ENCODE assay signal across 17 mouse cellular contexts in the genomic region with DNA sequence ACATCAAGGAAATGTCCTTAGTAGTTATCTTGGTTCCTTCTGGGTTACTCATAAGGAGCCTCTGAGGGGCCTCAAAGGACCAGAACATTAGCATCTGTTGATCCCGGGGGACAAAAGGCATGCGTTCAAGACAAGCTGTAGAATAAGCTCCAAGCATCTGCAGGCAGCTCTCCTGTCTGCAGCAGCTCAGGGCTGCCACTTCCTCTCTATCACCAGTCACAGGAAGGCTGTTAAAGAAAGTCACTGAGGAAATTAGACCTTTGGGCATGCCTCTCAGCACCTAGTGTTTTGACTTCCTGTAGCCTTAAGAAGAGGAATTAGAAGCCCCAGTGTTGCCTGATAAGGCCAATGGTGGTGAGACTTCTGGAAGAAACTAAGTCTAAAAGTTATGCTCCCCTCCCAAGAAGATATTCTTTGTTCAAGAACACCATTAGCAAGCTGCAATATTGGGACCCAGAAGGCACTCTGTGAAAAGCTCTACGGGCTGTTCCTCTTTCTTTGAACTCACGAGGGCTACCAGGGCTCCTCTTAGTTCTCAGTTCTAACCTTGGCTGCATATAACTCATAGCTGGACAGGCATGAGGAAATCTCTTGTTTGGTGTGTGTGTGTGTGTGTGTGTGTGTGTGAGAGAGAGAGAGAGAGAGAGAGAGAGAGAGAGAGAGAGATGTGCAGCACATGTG. TPM values are rescaled to one million over a fixed set of nuclear protein-coding genes. Genes with fewer than 3 reads are reported as not detected.
DNase-seq lines count a peak whose midpoint lies in the region; ATAC-seq and TF ChIP-seq lines count a peak whose summit lies in the region.
"Had no signal": no experiment of that assay in that cellular context is flagged by ENCODE, and none has a peak within 500 bp of the region (broad histone marks: within the 10 kb centered on the region; RNA-seq: fewer than 3 reads in every experiment).

No protein-coding gene starts in this region.

- no peak overlapping the region for H3K4me2 ChIP-seq in midbrain, embryonic 11.5 days
- no peak overlapping the region for H3K4me2 ChIP-seq in midbrain, embryonic 16.5 days (ENCODE audit: low read length)
- no peak overlapping the region for H3K4me2 ChIP-seq in stomach, postnatal 0 days (replicated peaks; ENCODE audit: low read depth)
- H3K4me2 ChIP-seq: heart, embryonic 15.5 days had no signal

- no peaks in the 10 kb centered on the region for H3K9me3 ChIP-seq in midbrain, embryonic 11.5 days (ENCODE audit: control insufficient read depth, low read length)
- no peaks in the 10 kb centered on the region for H3K9me3 ChIP-seq in midbrain, embryonic 16.5 days (replicated peaks; ENCODE audit: control insufficient read depth, low read length, poor library complexity, severe bottlenecking)
- H3K9me3 ChIP-seq in stomach, postnatal 0 days (ENCODE audit: control insufficient read depth, low read length) = no peaks in the 10 kb centered on the region
- H3K9me3 ChIP-seq: heart, embryonic 15.5 days had no signal

- DNase-seq in midbrain, embryonic 11.5 days (ENCODE audit: low spot score, missing footprints) = peak; percentile 81
- DNase-seq in thymus, postnatal 4 days = peak; percentile 61
- no peak for DNase-seq in stomach, postnatal 0 days (ENCODE audit: low spot score)
- no peak for DNase-seq in layer of hippocampus, postnatal 14 days (ENCODE audit: low spot score in 2 of 2)
- no peak for DNase-seq in lung, postnatal 25 days (ENCODE audit: low spot score)

- TF ChIP-seq EP300 in stomach, postnatal 0 days (optimal IDR thresholded peaks at IDR 0.05) = no peak

- H3K36me3 ChIP-seq in midbrain, embryonic 11.5 days (ENCODE audit: control insufficient read depth, insufficient read depth, low read length) = no peaks in the 10 kb centered on the region
- no peaks in the 10 kb centered on the region for H3K36me3 ChIP-seq in midbrain, embryonic 16.5 days (ENCODE audit: control insufficient read depth, insufficient read depth, low read length)
- H3K36me3 ChIP-seq in stomach, postnatal 0 days (ENCODE audit: control insufficient read depth, insufficient read depth, low read length) = no peaks in the 10 kb centered on the region
- H3K36me3 ChIP-seq: heart, embryonic 15.5 days had no signal

- WGBS in midbrain, embryonic 11.5 days = 56% methylated on average over 4 of the region's 4 CpGs
- 60% methylated on average over 4 of the region's 4 CpGs for WGBS in midbrain, embryonic 16.5 days
- under 1% methylated on average over 4 of the region's 4 CpGs for WGBS in bone marrow, adult 2 months
- WGBS in stomach, postnatal 0 days = 64% methylated on average over 4 of the region's 4 CpGs

- no peak overlapping the region for H3K27ac ChIP-seq in midbrain, embryonic 11.5 days (ENCODE audit: low read depth, low read length)
- H3K27ac ChIP-seq in midbrain, embryonic 16.5 days (ENCODE audit: low read length) = no peak overlapping the region
- H3K27ac ChIP-seq in bone marrow, adult 2 months (ENCODE audit: control insufficient read depth, insufficient read depth, low read depth, low read length, poor library complexity) = peak overlapping the region; percentile 13; the same call in 1 of the 2 replicates
- H3K27ac ChIP-seq in stomach, postnatal 0 days (replicated peaks) = no peak overlapping the region
- H3K27ac ChIP-seq: heart, embryonic 15.5 days; liver, embryonic 14.5 days had no signal

- no peak for TF ChIP-seq CTCF in bone marrow, adult 2 months (IDR thresholded peaks at IDR 0.05; ENCODE audit: control insufficient read depth, insufficient read depth, low read length)
- no peak for TF ChIP-seq CTCF in stomach, postnatal 0 days (IDR thresholded peaks at IDR 0.05; ENCODE audit: low read depth)

- H3K9ac ChIP-seq in midbrain, embryonic 11.5 days (ENCODE audit: low read length) = no peak overlapping the region
- no peak overlapping the region for H3K9ac ChIP-seq in midbrain, embryonic 16.5 days (ENCODE audit: low read depth, low read length)
- no peak overlapping the region for H3K9ac ChIP-seq in stomach, postnatal 0 days (ENCODE audit: low read length)
- H3K9ac ChIP-seq: heart, embryonic 15.5 days; liver, embryonic 14.5 days had no signal

- no peak overlapping the region for H3K4me3 ChIP-seq in midbrain, embryonic 11.5 days (ENCODE audit: low read depth, low read length)
- H3K4me3 ChIP-seq in midbrain, embryonic 16.5 days (ENCODE audit: low read depth, low read length) = no peak overlapping the region
- H3K4me3 ChIP-seq in bone marrow, adult 2 months (replicated peaks; ENCODE audit: control insufficient read depth, low read depth, low read length) = no peak overlapping the region
- no peak overlapping the region for H3K4me3 ChIP-seq in stomach, postnatal 0 days (ENCODE audit: low read depth, low read length)
- H3K4me3 ChIP-seq: heart, embryonic 15.5 days had no signal

- no peaks in the 10 kb centered on the region for H3K27me3 ChIP-seq in midbrain, embryonic 11.5 days (ENCODE audit: control insufficient read depth, insufficient read depth, low read length)
- H3K27me3 ChIP-seq in midbrain, embryonic 16.5 days (ENCODE audit: control insufficient read depth, insufficient read depth, low read depth, low read length) = no peaks in the 10 kb centered on the region
- H3K27me3 ChIP-seq in stomach, postnatal 0 days (ENCODE audit: control insufficient read depth, insufficient read depth, low read length) = no peaks in the 10 kb centered on the region

- TF ChIP-seq POLR2A in bone marrow, adult 2 months (IDR thresholded peaks at IDR 0.05; ENCODE audit: borderline replicate concordance, control insufficient read depth, low read depth, low read length) = no peak

- H3K4me1 ChIP-seq in midbrain, embryonic 11.5 days (ENCODE audit: control insufficient read depth, insufficient read depth, low read length) = 0 out of 2 replicates have a peak, but pooled peaks cover 2% of the 10 kb centered on the region
- no peaks in the 10 kb centered on the region for H3K4me1 ChIP-seq in midbrain, embryonic 16.5 days (ENCODE audit: control insufficient read depth, insufficient read depth, low read length)
- H3K4me1 ChIP-seq in bone marrow, adult 2 months (ENCODE audit: control insufficient read depth, insufficient read depth, low read length) = peaks cover 2% of the 10 kb centered on the region; the same call in 1 of the 2 replicates
- H3K4me1 ChIP-seq in stomach, postnatal 0 days (replicated peaks; ENCODE audit: control insufficient read depth, insufficient read depth) = no peaks in the 10 kb centered on the region

- ATAC-seq in midbrain, embryonic 11.5 days (ENCODE audit: low FRiP score) = no peak
- ATAC-seq in midbrain, embryonic 16.5 days = no peak
- ATAC-seq in megakaryocyte-erythroid progenitor cell, adult 5-6 weeks (replicated peaks; ENCODE audit: low FRiP score, low TSS enrichment, poor library complexity, severe bottlenecking) = 0 out of 2 replicates have a peak, but pooled peaks have one; percentile 30
- ATAC-seq in stomach, postnatal 0 days (ENCODE audit: low FRiP score, low TSS enrichment) = no peak

RNA-seq across cellular contexts. Expression of gene Gkn3, which starts 11.3 kb away (rescaled TPM):
- 0.42 TPM in 1 of 2 replicates, not detected in the other for polyA plus RNA-seq in midbrain, embryonic 11.5 days (2014; fragmentation: Nextera tagmentation; extraction: Ambion mirVana)
- 0.76 and 0.88 TPM in 2 replicates for polyA plus RNA-seq in midbrain, embryonic 16.5 days (2015; fragmentation: Nextera tagmentation; extraction: Ambion mirVana)
- not detected in 2 replicates for polyA plus RNA-seq in bone marrow, adult 2 months (2011; ENCODE audit: insufficient read depth, insufficient read length, low replicate concordance, missing spikeins)
- not detected in 2 replicates for total RNA-seq in megakaryocyte-erythroid progenitor cell, adult 5-6 weeks (2014; fragmentation: Nextera tagmentation)
- not detected in 2 replicates for total RNA-seq in megakaryocyte-erythroid progenitor cell, adult 5-6 weeks (2017)
- 73.4 and 107 TPM in 2 replicates for polyA plus RNA-seq in stomach, postnatal 0 days (2015; fragmentation: Nextera tagmentation; extraction: Ambion mirVana)
- total RNA-seq in layer of hippocampus, postnatal 14 days (2021) = 1 to 10 TPM; 1.4 to 4.3 TPM
- polyA plus RNA-seq: forebrain, embryonic 11.5 days had no signal

RNA-seq across cellular contexts. Expression of gene Gkn2, which starts 26.9 kb away (rescaled TPM):
- not detected in 2 replicates for polyA plus RNA-seq in midbrain, embryonic 11.5 days (2014; fragmentation: Nextera tagmentation; extraction: Ambion mirVana)
- not detected in 2 replicates for polyA plus RNA-seq in midbrain, embryonic 16.5 days (2015; fragmentation: Nextera tagmentation; extraction: Ambion mirVana)
- polyA plus RNA-seq in bone marrow, adult 2 months (2011; ENCODE audit: insufficient read depth, insufficient read length, low replicate concordance, missing spikeins) = not detected in 2 replicates
- not detected in 2 replicates for total RNA-seq in megakaryocyte-erythroid progenitor cell, adult 5-6 weeks (2014; fragmentation: Nextera tagmentation)
- total RNA-seq in megakaryocyte-erythroid progenitor cell, adult 5-6 weeks (2017) = not detected in 2 replicates
- 6,164 and 6,292 TPM in 2 replicates for polyA plus RNA-seq in stomach, postnatal 0 days (2015; fragmentation: Nextera tagmentation; extraction: Ambion mirVana)
- total RNA-seq in layer of hippocampus, postnatal 14 days (2021) = not detected
- total RNA-seq: gastrocnemius, adult 18-20 months; left cerebral cortex, adult 8-10 months had no signal
- polyA plus RNA-seq: brain, embryonic 14.5 days; embryonic facial prominence, embryonic 11.5 days; forebrain, embryonic 11.5 days; heart, embryonic 15.5 days; liver, embryonic 14.5 days; neural tube, embryonic 14.5 days had no signal

RNA-seq across cellular contexts. Expression of gene Bmp10, which starts 28.8 kb away (rescaled TPM):
- polyA plus RNA-seq in midbrain, embryonic 11.5 days (2014; fragmentation: Nextera tagmentation; extraction: Ambion mirVana) = not detected in 2 replicates
- not detected in 2 replicates for polyA plus RNA-seq in midbrain, embryonic 16.5 days (2015; fragmentation: Nextera tagmentation; extraction: Ambion mirVana)
- not detected in 2 replicates for polyA plus RNA-seq in bone marrow, adult 2 months (2011; ENCODE audit: insufficient read depth, insufficient read length, low replicate concordance, missing spikeins)
- not detected in 2 replicates for total RNA-seq in megakaryocyte-erythroid progenitor cell, adult 5-6 weeks (2014; fragmentation: Nextera tagmentation)
- not detected in 2 replicates for total RNA-seq in megakaryocyte-erythroid progenitor cell, adult 5-6 weeks (2017)
- polyA plus RNA-seq in stomach, postnatal 0 days (2015; fragmentation: Nextera tagmentation; extraction: Ambion mirVana) = not detected in 2 replicates
- total RNA-seq in layer of hippocampus, postnatal 14 days (2021) = not detected
- total RNA-seq: gastrocnemius, adult 18-20 months; left cerebral cortex, adult 8-10 months had no signal
- polyA plus RNA-seq: brain, embryonic 14.5 days; embryonic facial prominence, embryonic 11.5 days; forebrain, embryonic 11.5 days; neural tube, embryonic 14.5 days; testis, adult 2 months had no signal

RNA-seq across cellular contexts. Expression of gene Gkn1, which starts 49.3 kb away (rescaled TPM):
- polyA plus RNA-seq in midbrain, embryonic 11.5 days (2014; fragmentation: Nextera tagmentation; extraction: Ambion mirVana) = not detected in 2 replicates
- not detected in 2 replicates for polyA plus RNA-seq in midbrain, embryonic 16.5 days (2015; fragmentation: Nextera tagmentation; extraction: Ambion mirVana)
- polyA plus RNA-seq in bone marrow, adult 2 months (2011; ENCODE audit: insufficient read depth, insufficient read length, low replicate concordance, missing spikeins) = not detected in 2 replicates
- total RNA-seq in megakaryocyte-erythroid progenitor cell, adult 5-6 weeks (2014; fragmentation: Nextera tagmentation) = not detected in 2 replicates
- total RNA-seq in megakaryocyte-erythroid progenitor cell, adult 5-6 weeks (2017) = not detected in 2 replicates
- polyA plus RNA-seq in stomach, postnatal 0 days (2015; fragmentation: Nextera tagmentation; extraction: Ambion mirVana) = 3,206 and 3,289 TPM in 2 replicates
- not detected for total RNA-seq in layer of hippocampus, postnatal 14 days (2021)
- total RNA-seq: gastrocnemius, adult 18-20 months had no signal
- polyA plus RNA-seq: embryonic facial prominence, embryonic 11.5 days; forebrain, embryonic 11.5 days; heart, embryonic 15.5 days; liver, embryonic 14.5 days; neural tube, embryonic 14.5 days had no signal

Comparison
In these comparisons a context has a peak if more than half of its experiments do, and no peak if none do; other contexts are left out.
1. DNase-seq: peak in midbrain, embryonic 11.5 days (single experiment) and thymus, postnatal 4 days (single experiment); none in stomach, postnatal 0 days (single experiment), layer of hippocampus, postnatal 14 days (0 of 2) and lung, postnatal 25 days (single experiment).
2. RNA of gene Gkn3, which starts 11.3 kb away (polyA plus RNA-seq): 73.4 to 107 TPM in stomach, postnatal 0 days; 0.76 to 0.88 TPM in midbrain, embryonic 16.5 days, 0.42 TPM in midbrain, embryonic 11.5 days and not detected in bone marrow, adult 2 months; every median in the first group is over 10 times any median in the second.
3. RNA of gene Gkn2, which starts 26.9 kb away (polyA plus RNA-seq): 6,164 to 6,292 TPM in stomach, postnatal 0 days; not detected in midbrain, embryonic 11.5 days, not detected in midbrain, embryonic 16.5 days and not detected in bone marrow, adult 2 months; every median in the first group is over 1,000 times any median in the second.